ENCODE assay signal across 9 mouse cellular contexts in the genomic region with DNA sequence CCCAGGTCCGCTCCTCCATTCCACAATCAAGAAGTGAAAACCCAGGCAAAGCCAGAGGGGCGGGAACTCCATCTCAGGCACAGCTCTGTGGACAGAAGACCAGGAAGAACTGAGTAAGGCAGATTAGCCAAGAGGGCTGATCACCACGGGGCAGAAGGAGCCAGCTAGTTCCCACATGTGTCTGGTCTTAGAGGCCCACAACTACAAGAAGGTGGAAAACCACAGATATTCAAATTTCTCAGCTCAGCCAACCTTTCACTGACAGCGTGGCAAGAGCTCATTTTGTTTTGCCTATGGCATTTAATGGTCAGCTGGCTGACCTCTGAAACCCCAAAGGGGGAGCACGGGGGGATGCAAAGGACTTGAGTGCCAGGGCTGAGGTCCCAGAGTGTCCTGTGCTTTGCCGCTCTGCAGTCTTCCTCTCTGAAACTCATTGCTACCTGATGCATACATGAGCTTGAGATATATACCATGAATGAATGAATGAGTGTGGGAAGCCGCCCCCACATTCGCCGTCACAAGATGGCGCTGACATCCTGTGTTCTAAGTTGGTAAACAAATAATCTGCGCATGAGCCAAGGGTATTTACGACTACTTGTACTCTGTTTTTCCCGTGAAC. TPM values are rescaled to one million over a fixed set of nuclear protein-coding genes. Genes with fewer than 3 reads are reported as not detected.
DNase-seq lines count a peak whose midpoint lies in the region; ATAC-seq and TF ChIP-seq lines count a peak whose summit lies in the region.
"Had no signal": no experiment of that assay in that cellular context is flagged by ENCODE, and none has a peak within 500 bp of the region (broad histone marks: within the 10 kb centered on the region; RNA-seq: fewer than 3 reads in every experiment).

No protein-coding gene starts in this region.

- no peak for ATAC-seq in embryonic facial prominence, embryonic 15.5 days (ENCODE audit: insufficient number of reproducible peaks, low FRiP score, low TSS enrichment, low read depth)
- ATAC-seq in kidney, embryonic 15.5 days (replicated peaks; ENCODE audit: low FRiP score) = no peak
- ATAC-seq in neural tube, embryonic 14.5 days (ENCODE audit: low read depth) = peak; percentile 61; the same call in 1 of the 2 replicates

- DNase-seq in liver, adult 2 months (ENCODE audit: extremely low read depth, low read depth, low spot score) = peak; percentile 31
- DNase-seq in liver = no peak
- DNase-seq in layer of hippocampus, adult 18-20 months (ENCODE audit: low spot score in 2 of 2) = no peak
- DNase-seq in ovary, adult 18-20 months (ENCODE audit: low spot score) = no peak
- no peak for DNase-seq in layer of hippocampus, adult 11-12 months (ENCODE audit: low spot score)

- peak overlapping the region; percentile 33; the same call in 1 of the 2 replicates for H3K27ac ChIP-seq in liver, adult 2 months (replicated peaks; ENCODE audit: insufficient read depth, low read depth, low read length)
- H3K27ac ChIP-seq in embryonic facial prominence, embryonic 15.5 days (replicated peaks) = no peak overlapping the region
- no peak overlapping the region for H3K27ac ChIP-seq in kidney, embryonic 15.5 days
- no peak overlapping the region for H3K27ac ChIP-seq in neural tube, embryonic 14.5 days (ENCODE audit: low read depth, low read length)

- TF ChIP-seq CTCF in liver, adult 2 months (IDR thresholded peaks at IDR 0.05; ENCODE audit: low read depth, low read length) = no peak

- 0 out of 2 replicates have a peak, but pooled peaks cover 7% of the 10 kb centered on the region for H3K9me3 ChIP-seq in embryonic facial prominence, embryonic 15.5 days (replicated peaks)
- H3K9me3 ChIP-seq in kidney, embryonic 15.5 days (replicated peaks) = peaks cover 6% of the 10 kb centered on the region; the same call in 1 of the 2 replicates
- H3K9me3 ChIP-seq in neural tube, embryonic 14.5 days (ENCODE audit: control insufficient read depth, low read length) = no peaks in the 10 kb centered on the region

- WGBS in liver, adult 2 months = 47% methylated on average over 12 of the region's 13 CpGs
- 61% methylated on average over 12 of the region's 13 CpGs for WGBS in embryonic facial prominence, embryonic 15.5 days
- 55% methylated on average over 12 of the region's 13 CpGs for WGBS in kidney, embryonic 15.5 days
- WGBS in neural tube, embryonic 14.5 days = 69% methylated on average over 10 of the region's 13 CpGs

- no peak for TF ChIP-seq POLR2A in liver, adult 2 months (IDR thresholded peaks at IDR 0.05; ENCODE audit: extremely low read depth, insufficient read depth, low read length)

- H3K36me3 ChIP-seq in liver, adult 2 months (ENCODE audit: control insufficient read depth, insufficient read depth, low read length) = peaks cover 2% of the 10 kb centered on the region; the same call in 1 of the 2 replicates
- H3K36me3 ChIP-seq in embryonic facial prominence, embryonic 15.5 days = peaks cover 18% of the 10 kb centered on the region
- peaks cover 27% of the 10 kb centered on the region for H3K36me3 ChIP-seq in kidney, embryonic 15.5 days
- no peaks in the 10 kb centered on the region for H3K36me3 ChIP-seq in neural tube, embryonic 14.5 days (ENCODE audit: control insufficient read depth, insufficient read depth, low read length)

- no peaks in the 10 kb centered on the region for H3K4me1 ChIP-seq in liver, adult 2 months (ENCODE audit: control insufficient read depth, insufficient read depth, low read length)
- no peaks in the 10 kb centered on the region for H3K4me1 ChIP-seq in embryonic facial prominence, embryonic 15.5 days
- H3K4me1 ChIP-seq in kidney, embryonic 15.5 days = no peaks in the 10 kb centered on the region
- H3K4me1 ChIP-seq in neural tube, embryonic 14.5 days (ENCODE audit: control insufficient read depth, insufficient read depth, low read length) = no peaks in the 10 kb centered on the region

- no peaks in the 10 kb centered on the region for H3K27me3 ChIP-seq in liver, adult 2 months (ENCODE audit: control insufficient read depth, insufficient read depth, low read length)
- no peaks in the 10 kb centered on the region for H3K27me3 ChIP-seq in embryonic facial prominence, embryonic 15.5 days
- H3K27me3 ChIP-seq in kidney, embryonic 15.5 days = no peaks in the 10 kb centered on the region
- H3K27me3 ChIP-seq in neural tube, embryonic 14.5 days (ENCODE audit: control insufficient read depth, insufficient read depth, low read length) = no peaks in the 10 kb centered on the region

- H3K4me3 ChIP-seq in liver, adult 2 months (ENCODE audit: insufficient read depth, low read depth, low read length) = no peak overlapping the region
- no peak overlapping the region; the same call in 1 of the 2 replicates for H3K4me3 ChIP-seq in embryonic facial prominence, embryonic 15.5 days (replicated peaks)
- no peak overlapping the region for H3K4me3 ChIP-seq in kidney, embryonic 15.5 days (replicated peaks)
- no peak overlapping the region for H3K4me3 ChIP-seq in neural tube, embryonic 14.5 days (ENCODE audit: low read depth, low read length)

- H3K79me2 ChIP-seq in liver, adult 2 months (ENCODE audit: control insufficient read depth, insufficient read depth, low read length) = no peaks in the 10 kb centered on the region

- no peak overlapping the region for H3K9ac ChIP-seq in liver, adult 2 months (ENCODE audit: low read depth, low read length)
- no peak overlapping the region for H3K9ac ChIP-seq in embryonic facial prominence, embryonic 15.5 days
- H3K9ac ChIP-seq in kidney, embryonic 15.5 days = no peak overlapping the region
- H3K9ac ChIP-seq in neural tube, embryonic 14.5 days (replicated peaks; ENCODE audit: low read depth, low read length) = no peak overlapping the region

- 0 out of 2 replicates have a peak overlapping the region, but pooled peaks have one; percentile 12 for H3K4me2 ChIP-seq in embryonic facial prominence, embryonic 15.5 days (replicated peaks)
- peak overlapping the region; percentile 37 for H3K4me2 ChIP-seq in kidney, embryonic 15.5 days
- H3K4me2 ChIP-seq in neural tube, embryonic 14.5 days (ENCODE audit: low read depth, low read length) = peak overlapping the region; percentile 27; the same call in 1 of the 2 replicates

RNA-seq across cellular contexts. Expression of a gene that starts 17.7 kb away (rescaled TPM):
- total RNA-seq in liver, adult 2 months (2014; rRNA removed) = 4.1 and 5.3 TPM in 2 replicates
- polyA plus RNA-seq in liver, adult 2 months (2012; rRNA removed) = 3.1 and 5.9 TPM in 2 replicates
- polyA plus RNA-seq in embryonic facial prominence, embryonic 15.5 days (2015; fragmentation: Nextera tagmentation; extraction: Ambion mirVana) = 21.1 and 23.6 TPM in 2 replicates
- polyA plus RNA-seq in kidney, embryonic 15.5 days (2015; fragmentation: Nextera tagmentation; extraction: Ambion mirVana) = 17.7 and 17.8 TPM in 2 replicates
- polyA plus RNA-seq in neural tube, embryonic 14.5 days (2014; fragmentation: Nextera tagmentation; extraction: Ambion mirVana) = 2.5 and 7.7 TPM in 2 replicates
- total RNA-seq in layer of hippocampus, adult 18-20 months (2021) = 10 to 100 TPM; 10.1 to 12.4 TPM

RNA-seq across cellular contexts. Expression of a gene that starts 31.9 kb away (rescaled TPM):
- not detected in 2 replicates for total RNA-seq in liver, adult 2 months (2014; rRNA removed)
- not detected in 2 replicates for polyA plus RNA-seq in liver, adult 2 months (2012; rRNA removed)
- polyA plus RNA-seq in embryonic facial prominence, embryonic 15.5 days (2015; fragmentation: Nextera tagmentation; extraction: Ambion mirVana) = 0.23 and 0.30 TPM in 2 replicates
- not detected in 2 replicates for polyA plus RNA-seq in kidney, embryonic 15.5 days (2015; fragmentation: Nextera tagmentation; extraction: Ambion mirVana)
- not detected in 2 replicates for polyA plus RNA-seq in neural tube, embryonic 14.5 days (2014; fragmentation: Nextera tagmentation; extraction: Ambion mirVana)
- total RNA-seq in layer of hippocampus, adult 18-20 months (2021) = not detected
- total RNA-seq: neutrophil, adult 5-6 weeks had no signal

RNA-seq across cellular contexts. Expression of a gene that starts 48.1 kb away (rescaled TPM):
- 6.0 and 6.5 TPM in 2 replicates for total RNA-seq in liver, adult 2 months (2014; rRNA removed)
- 7.6 and 10.1 TPM in 2 replicates for polyA plus RNA-seq in liver, adult 2 months (2012; rRNA removed)
- polyA plus RNA-seq in embryonic facial prominence, embryonic 15.5 days (2015; fragmentation: Nextera tagmentation; extraction: Ambion mirVana) = 27.0 and 29.9 TPM in 2 replicates
- polyA plus RNA-seq in kidney, embryonic 15.5 days (2015; fragmentation: Nextera tagmentation; extraction: Ambion mirVana) = 38.3 and 39.8 TPM in 2 replicates
- polyA plus RNA-seq in neural tube, embryonic 14.5 days (2014; fragmentation: Nextera tagmentation; extraction: Ambion mirVana) = 50.9 and 58.3 TPM in 2 replicates
- 10 to 100 TPM; 65.8 to 66.3 TPM for total RNA-seq in layer of hippocampus, adult 18-20 months (2021)

RNA-seq across cellular contexts. Expression of a gene that starts 48.2 kb away (rescaled TPM):
- total RNA-seq in liver, adult 2 months (2014; rRNA removed) = 37.7 and 40.5 TPM in 2 replicates
- 17.5 and 19.0 TPM in 2 replicates for polyA plus RNA-seq in liver, adult 2 months (2012; rRNA removed)
- 87.5 and 90.5 TPM in 2 replicates for polyA plus RNA-seq in embryonic facial prominence, embryonic 15.5 days (2015; fragmentation: Nextera tagmentation; extraction: Ambion mirVana)
- 127 and 131 TPM in 2 replicates for polyA plus RNA-seq in kidney, embryonic 15.5 days (2015; fragmentation: Nextera tagmentation; extraction: Ambion mirVana)
- polyA plus RNA-seq in neural tube, embryonic 14.5 days (2014; fragmentation: Nextera tagmentation; extraction: Ambion mirVana) = 104 and 115 TPM in 2 replicates
- total RNA-seq in layer of hippocampus, adult 18-20 months (2021) = 10 to 100 TPM; 23.4 to 25.2 TPM
